16 mouse cellular contexts compared by ENCODE assay signal in genomic region chr3:105483651-105484052, GRCm38 (mm10). TPM values are rescaled to one million over a fixed set of nuclear protein-coding genes. Genes with fewer than 3 reads are reported as not detected.
DNase-seq lines count a peak whose midpoint lies in the region; ATAC-seq and TF ChIP-seq lines count a peak whose summit lies in the region.
"Had no signal": no experiment of that assay in that cellular context is flagged by ENCODE, and none has a peak within 500 bp of the region (broad histone marks: within the 10 kb centered on the region; RNA-seq: fewer than 3 reads in every experiment).

No protein-coding gene starts in this region.

- H3K27me3 ChIP-seq in midbrain, embryonic 13.5 days = no peaks in the 10 kb centered on the region
- H3K27me3 ChIP-seq in midbrain, embryonic 10.5 days (ENCODE audit: low read depth, poor library complexity, severe bottlenecking) = no peaks in the 10 kb centered on the region
- peaks cover 8% of the 10 kb centered on the region; the same call in 1 of the 2 replicates for H3K27me3 ChIP-seq in hindbrain, embryonic 12.5 days
- no peaks in the 10 kb centered on the region for H3K27me3 ChIP-seq in midbrain, postnatal 0 days (ENCODE audit: insufficient read depth, low read length)
- H3K27me3 ChIP-seq in kidney, embryonic 15.5 days = 0 out of 2 replicates have a peak, but pooled peaks cover 13% of the 10 kb centered on the region

- no peak for DNase-seq in midbrain, embryonic 10.5 days (ENCODE audit: low spot score)
- DNase-seq in midbrain, postnatal 0 days (ENCODE audit: low spot score) = peak; percentile 53
- DNase-seq in spleen, postnatal 4 days (ENCODE audit: low spot score in 2 of 2) = no peak
- DNase-seq: adrenal gland, postnatal 36 days; heart, adult 2 months; heart, postnatal 14 days; kidney, postnatal 36 days; layer of hippocampus, postnatal 36 days; lung, postnatal 4 days had no signal

- no peak overlapping the region for H3K27ac ChIP-seq in midbrain, embryonic 13.5 days
- H3K27ac ChIP-seq in midbrain, embryonic 10.5 days (replicated peaks) = no peak overlapping the region
- H3K27ac ChIP-seq in hindbrain, embryonic 12.5 days = no peak overlapping the region
- H3K27ac ChIP-seq in midbrain, postnatal 0 days (ENCODE audit: low read depth, low read length) = no peak overlapping the region
- no peak overlapping the region for H3K27ac ChIP-seq in kidney, embryonic 15.5 days
- H3K27ac ChIP-seq: heart, adult 2 months had no signal

- peak overlapping the region; percentile 3; the same call in 1 of the 2 replicates for H3K4me2 ChIP-seq in midbrain, embryonic 13.5 days (replicated peaks)
- H3K4me2 ChIP-seq in hindbrain, embryonic 12.5 days (replicated peaks) = 0 out of 2 replicates have a peak overlapping the region, but pooled peaks have one; percentile 3
- 0 out of 2 replicates have a peak overlapping the region, but pooled peaks have one; percentile 4 for H3K4me2 ChIP-seq in midbrain, postnatal 0 days (ENCODE audit: low read depth, low read length, poor library complexity, severe bottlenecking)
- H3K4me2 ChIP-seq in kidney, embryonic 15.5 days = no peak overlapping the region

- TF ChIP-seq CTCF in midbrain, postnatal 0 days (IDR thresholded peaks at IDR 0.05) = no peak

- ATAC-seq in midbrain, embryonic 13.5 days = peak; percentile 46
- ATAC-seq in hindbrain, embryonic 12.5 days (ENCODE audit: low FRiP score) = peak; percentile 55; the same call in 1 of the 2 replicates
- ATAC-seq in midbrain, postnatal 0 days (ENCODE audit: low FRiP score) = peak; percentile 41; the same call in 1 of the 2 replicates
- no peak for ATAC-seq in erythroblast, adult 5-6 weeks (replicated peaks; ENCODE audit: low FRiP score, poor library complexity, severe bottlenecking)
- no peak for ATAC-seq in kidney, embryonic 15.5 days (replicated peaks; ENCODE audit: low FRiP score)
- ATAC-seq: intestine, postnatal 0 days had no signal

- no peaks in the 10 kb centered on the region for H3K9me3 ChIP-seq in midbrain, embryonic 13.5 days
- H3K9me3 ChIP-seq in midbrain, embryonic 10.5 days (replicated peaks) = no peaks in the 10 kb centered on the region
- H3K9me3 ChIP-seq in hindbrain, embryonic 12.5 days (replicated peaks) = no peaks in the 10 kb centered on the region
- no peaks in the 10 kb centered on the region for H3K9me3 ChIP-seq in midbrain, postnatal 0 days (ENCODE audit: low read length)
- no peaks in the 10 kb centered on the region for H3K9me3 ChIP-seq in kidney, embryonic 15.5 days (replicated peaks)

- WGBS in midbrain, embryonic 13.5 days = 49% methylated on average over 13 of the region's 13 CpGs
- WGBS in midbrain, embryonic 10.5 days = 78% methylated on average over 13 of the region's 13 CpGs
- 47% methylated on average over 13 of the region's 13 CpGs for WGBS in hindbrain, embryonic 12.5 days
- 38% methylated on average over 13 of the region's 13 CpGs for WGBS in midbrain, postnatal 0 days
- WGBS in kidney, embryonic 15.5 days = 67% methylated on average over 13 of the region's 13 CpGs

- no peaks in the 10 kb centered on the region for H3K36me3 ChIP-seq in midbrain, embryonic 13.5 days
- H3K36me3 ChIP-seq in midbrain, embryonic 10.5 days = no peaks in the 10 kb centered on the region
- H3K36me3 ChIP-seq in hindbrain, embryonic 12.5 days = no peaks in the 10 kb centered on the region
- H3K36me3 ChIP-seq in midbrain, postnatal 0 days (ENCODE audit: insufficient read depth, low read length) = no peaks in the 10 kb centered on the region
- no peaks in the 10 kb centered on the region for H3K36me3 ChIP-seq in kidney, embryonic 15.5 days

- peaks cover 32% of the 10 kb centered on the region for H3K4me1 ChIP-seq in midbrain, embryonic 13.5 days (replicated peaks)
- peaks cover 30% of the 10 kb centered on the region for H3K4me1 ChIP-seq in midbrain, embryonic 10.5 days
- H3K4me1 ChIP-seq in hindbrain, embryonic 12.5 days = peaks cover 31% of the 10 kb centered on the region
- peaks cover 17% of the 10 kb centered on the region for H3K4me1 ChIP-seq in midbrain, postnatal 0 days (ENCODE audit: insufficient read depth, low read length)
- H3K4me1 ChIP-seq in kidney, embryonic 15.5 days = peaks cover 15% of the 10 kb centered on the region

- no peak overlapping the region; the same call in 1 of the 2 replicates for H3K9ac ChIP-seq in midbrain, embryonic 13.5 days (replicated peaks)
- no peak overlapping the region; the same call in 1 of the 2 replicates for H3K9ac ChIP-seq in hindbrain, embryonic 12.5 days
- no peak overlapping the region for H3K9ac ChIP-seq in midbrain, postnatal 0 days (replicated peaks; ENCODE audit: low read length, poor library complexity, severe bottlenecking)
- H3K9ac ChIP-seq in kidney, embryonic 15.5 days = no peak overlapping the region

- no peak overlapping the region for H3K4me3 ChIP-seq in midbrain, embryonic 13.5 days (replicated peaks)
- H3K4me3 ChIP-seq in midbrain, embryonic 10.5 days = no peak overlapping the region
- H3K4me3 ChIP-seq in hindbrain, embryonic 12.5 days = no peak overlapping the region
- H3K4me3 ChIP-seq in midbrain, postnatal 0 days (ENCODE audit: low read depth, low read length) = no peak overlapping the region
- H3K4me3 ChIP-seq in kidney, embryonic 15.5 days (replicated peaks) = no peak overlapping the region
- H3K4me3 ChIP-seq: heart, adult 2 months; myocyte had no signal

RNA-seq across cellular contexts. Expression of gene Kcnd3, which starts 31.5 kb away (rescaled TPM):
- polyA plus RNA-seq in midbrain, embryonic 13.5 days (2015; fragmentation: Nextera tagmentation; extraction: Ambion mirVana) = 8.1 and 10.2 TPM in 2 replicates
- 1.2 and 1.7 TPM in 2 replicates for polyA plus RNA-seq in midbrain, embryonic 10.5 days (2016; fragmentation: Nextera tagmentation; extraction: Ambion mirVana)
- 5.3 and 5.9 TPM in 2 replicates for polyA plus RNA-seq in hindbrain, embryonic 12.5 days (2016; fragmentation: Nextera tagmentation; extraction: Ambion mirVana)
- total RNA-seq in midbrain, postnatal 0 days (2014; rRNA removed) = 67.4 and 80.5 TPM in 2 replicates
- 9.6 and 10.6 TPM in 2 replicates for polyA plus RNA-seq in midbrain, postnatal 0 days (2015; fragmentation: Nextera tagmentation; extraction: Ambion mirVana)
- total RNA-seq in erythroblast, adult 5-6 weeks (2015; ENCODE audit: low replicate concordance) = 0.19 TPM in 1 of 2 replicates, not detected in the other
- 0.84 TPM in 1 of 2 replicates, not detected in the other for total RNA-seq in erythroblast, adult 5-6 weeks (2017; ENCODE audit: low replicate concordance)
- 2.3 and 2.4 TPM in 2 replicates for polyA plus RNA-seq in kidney, embryonic 15.5 days (2015; fragmentation: Nextera tagmentation; extraction: Ambion mirVana)
- total RNA-seq: MEL had no signal
- polyA plus RNA-seq: myocyte had no signal

Comparison
In these comparisons a context has a peak if more than half of its experiments do, and no peak if none do; other contexts are left out.
1. ATAC-seq: peak in midbrain, embryonic 13.5 days (single experiment), hindbrain, embryonic 12.5 days (single experiment) and midbrain, postnatal 0 days (single experiment); none in erythroblast, adult 5-6 weeks (single experiment) and kidney, embryonic 15.5 days (single experiment).